Mouse (Mus musculus) urinary bladder, postnatal 25 days (tissue): ENCODE results near the gene Usp21.

ENCODE experiments used
- DNase-seq: peaks from one replicate; pipeline ENCODE4 v3.0.0; 2022; ENCODE audit warnings: low spot score

The Usp21 gene

DNA sequence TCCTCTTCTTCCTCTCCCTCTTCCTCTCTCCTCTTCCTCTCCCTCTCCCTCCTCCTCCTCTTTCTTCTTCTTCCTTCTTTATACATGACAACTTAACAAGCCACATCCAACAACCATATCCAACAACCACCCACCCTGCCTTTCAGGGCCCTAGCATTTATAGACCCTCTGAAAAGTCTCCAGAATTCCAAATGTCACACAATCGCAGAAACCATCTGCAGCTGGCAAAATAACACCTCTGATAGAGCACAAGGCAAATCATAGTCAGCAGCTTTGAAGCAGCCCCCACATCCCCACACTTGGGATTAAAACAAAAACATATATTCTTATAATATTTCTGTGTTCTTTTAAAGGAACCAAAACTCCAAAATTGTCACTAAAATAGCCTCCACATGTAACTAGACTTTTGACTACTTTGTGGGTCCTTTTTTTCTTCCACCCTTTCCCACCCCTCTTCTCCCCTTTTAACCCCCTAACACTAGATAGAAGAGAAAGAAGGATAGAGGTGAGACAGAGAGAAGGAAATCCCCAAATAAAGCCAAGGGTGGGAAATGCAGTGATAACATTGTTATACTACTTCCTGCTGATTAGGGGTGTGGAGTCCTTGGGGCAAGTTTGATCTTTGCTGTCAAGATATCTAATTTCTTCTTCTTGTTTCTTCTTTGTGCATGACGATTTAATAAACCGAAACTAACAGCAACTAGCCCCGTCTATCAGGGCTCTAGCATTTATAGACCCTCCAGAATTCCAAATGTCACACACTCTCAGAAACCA, 21.6 kb downstream of the Usp21 start:
- no peak for DNase-seq

DNA sequence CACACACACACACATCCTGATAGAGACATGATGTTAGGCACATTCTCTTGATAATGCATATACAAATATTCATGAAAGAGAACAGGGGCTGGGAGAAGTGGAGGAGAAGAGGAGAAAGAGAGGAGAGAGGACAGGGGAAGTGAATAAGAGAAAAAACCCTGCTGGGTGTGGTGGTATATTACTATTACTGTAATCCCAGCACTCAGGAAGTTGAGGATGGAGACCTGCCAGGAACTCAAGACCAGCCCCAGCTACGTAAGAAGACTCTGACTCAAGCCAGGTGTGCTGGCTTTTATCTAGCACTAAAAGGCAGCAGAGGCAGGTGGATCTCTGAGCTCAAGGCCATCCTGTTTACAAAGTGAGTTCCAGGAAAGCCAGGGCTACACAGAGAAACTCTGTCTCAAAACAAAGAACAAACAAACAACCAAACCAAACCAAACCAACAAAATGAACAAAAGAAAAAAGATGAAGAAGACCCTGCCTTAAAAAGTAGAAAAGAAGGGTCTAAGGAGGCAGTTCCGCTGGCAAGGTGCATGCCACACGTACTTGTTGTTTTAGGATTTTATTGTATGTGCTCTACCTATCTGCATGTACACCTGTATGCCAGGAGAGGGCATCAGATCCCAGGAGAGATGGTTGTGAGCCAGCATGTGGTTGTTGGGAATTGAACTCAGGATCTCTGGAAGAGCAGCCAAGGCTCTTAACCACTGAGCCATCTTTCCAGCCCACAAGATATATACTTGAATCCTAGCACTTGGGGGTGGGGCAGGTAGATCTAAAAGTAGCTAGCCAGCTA, 23.9 kb downstream of the Usp21 start:
- no peak for DNase-seq

DNA sequence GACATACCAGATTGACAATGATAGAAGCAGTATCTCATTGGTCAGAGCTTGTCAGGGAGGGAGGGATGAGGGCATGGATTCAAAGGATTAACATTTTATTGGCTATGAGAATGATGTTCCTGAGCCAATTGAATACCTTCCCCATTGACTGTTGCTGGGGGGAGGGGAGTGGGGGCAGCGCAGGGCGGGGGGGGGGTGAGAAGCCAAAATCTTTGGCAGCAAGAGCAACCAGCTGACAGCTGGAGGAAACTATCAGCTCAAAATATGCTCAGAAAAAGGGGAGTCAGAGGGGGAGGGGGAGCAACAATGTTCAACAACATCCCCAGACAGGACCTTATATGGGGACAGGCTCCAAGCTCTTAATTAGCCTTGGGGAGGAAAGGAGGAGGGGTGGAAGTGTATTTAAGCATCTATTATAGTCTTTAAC, 24.6 kb downstream of the Usp21 start:
- no peak for DNase-seq

DNA sequence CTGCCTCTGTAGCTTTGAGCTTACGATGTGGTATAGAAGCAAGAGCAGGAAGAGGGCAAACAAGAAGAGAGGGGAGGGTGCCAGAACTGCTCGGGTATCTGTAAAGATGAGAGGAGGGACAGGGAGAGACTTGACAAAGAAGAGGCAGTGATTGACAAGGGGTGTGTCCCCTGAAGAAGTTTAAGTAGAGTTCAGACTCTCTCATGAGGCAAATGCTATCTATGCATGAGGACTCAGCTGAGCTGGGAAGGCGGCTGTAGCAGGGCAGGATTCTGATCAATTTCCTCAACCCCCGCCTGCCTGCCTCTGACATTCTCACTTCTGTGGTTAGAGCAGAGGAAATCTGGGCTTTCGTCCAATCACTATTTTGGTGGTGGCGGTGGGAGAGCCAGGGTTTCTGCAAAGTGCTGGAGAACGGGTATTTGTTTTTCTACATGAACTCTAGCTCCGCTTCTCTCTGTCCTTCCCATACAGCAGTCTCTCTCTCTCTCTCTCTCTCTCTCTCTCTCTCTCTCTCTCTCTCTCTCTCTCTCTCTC, 25.1 kb downstream of the Usp21 start:
- DNase-seq: no peak

DNA sequence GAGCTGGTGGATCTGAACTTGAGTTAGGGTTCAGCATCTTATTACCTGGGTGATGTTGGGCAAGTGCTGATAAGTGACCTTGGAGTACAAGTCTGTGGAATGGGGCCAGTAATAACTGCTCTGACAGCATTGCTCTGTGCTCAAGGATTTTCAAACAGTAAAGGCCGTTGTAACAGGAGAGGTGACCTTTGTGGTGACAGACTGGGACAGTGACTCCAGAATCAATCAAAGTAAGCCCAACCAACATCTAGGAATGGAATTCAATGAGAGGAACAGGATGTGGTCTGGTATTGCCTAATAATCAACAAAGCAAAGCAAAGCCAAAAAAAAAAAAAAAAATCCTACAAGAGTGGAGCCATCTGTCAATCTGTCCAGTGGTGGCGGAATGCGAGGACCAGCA, 27.5 kb downstream of the Usp21 start:
- DNase-seq: no peak

DNA sequence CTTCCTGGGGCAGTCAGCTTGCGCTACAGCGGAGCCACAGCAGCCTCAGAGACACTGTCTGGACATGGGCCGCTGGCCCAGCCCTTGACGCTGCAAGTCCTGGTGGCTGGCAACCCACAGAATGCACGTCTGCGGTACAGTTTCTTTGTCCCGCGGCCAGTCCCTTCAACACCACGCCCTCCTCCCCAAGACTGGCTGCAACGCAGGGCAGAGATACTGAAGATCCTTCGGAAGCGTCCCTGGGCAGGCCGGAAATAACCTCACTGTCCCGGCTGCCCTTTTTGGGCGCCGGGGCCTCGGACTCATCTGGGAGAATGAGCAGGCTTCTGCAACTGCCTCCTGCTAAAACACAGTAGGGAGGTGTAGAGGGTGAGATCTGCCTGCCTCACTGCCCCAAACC, 28.9 kb downstream of the Usp21 start:
- DNase-seq: no peak

DNA sequence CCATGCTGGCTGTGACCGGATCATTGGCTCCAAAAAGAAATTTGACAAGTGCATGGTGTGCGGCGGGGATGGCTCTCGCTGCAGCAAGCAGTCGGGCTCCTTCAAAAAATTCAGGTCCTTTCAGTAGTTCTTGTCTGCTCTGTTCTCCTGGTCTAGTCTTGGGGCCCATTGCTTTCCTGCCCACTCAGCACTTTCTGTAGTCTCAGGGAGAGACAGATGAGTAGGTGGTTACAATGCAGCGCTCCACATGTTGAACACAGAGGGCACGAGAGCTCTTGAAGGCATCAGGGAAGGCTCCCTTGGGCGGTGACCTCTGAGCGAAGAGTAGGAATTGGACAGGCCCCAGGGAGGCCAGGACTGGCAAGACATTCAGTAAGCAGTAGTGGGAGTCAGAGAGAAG, 30.0 kb downstream of the Usp21 start:
- DNase-seq: no peak

DNA sequence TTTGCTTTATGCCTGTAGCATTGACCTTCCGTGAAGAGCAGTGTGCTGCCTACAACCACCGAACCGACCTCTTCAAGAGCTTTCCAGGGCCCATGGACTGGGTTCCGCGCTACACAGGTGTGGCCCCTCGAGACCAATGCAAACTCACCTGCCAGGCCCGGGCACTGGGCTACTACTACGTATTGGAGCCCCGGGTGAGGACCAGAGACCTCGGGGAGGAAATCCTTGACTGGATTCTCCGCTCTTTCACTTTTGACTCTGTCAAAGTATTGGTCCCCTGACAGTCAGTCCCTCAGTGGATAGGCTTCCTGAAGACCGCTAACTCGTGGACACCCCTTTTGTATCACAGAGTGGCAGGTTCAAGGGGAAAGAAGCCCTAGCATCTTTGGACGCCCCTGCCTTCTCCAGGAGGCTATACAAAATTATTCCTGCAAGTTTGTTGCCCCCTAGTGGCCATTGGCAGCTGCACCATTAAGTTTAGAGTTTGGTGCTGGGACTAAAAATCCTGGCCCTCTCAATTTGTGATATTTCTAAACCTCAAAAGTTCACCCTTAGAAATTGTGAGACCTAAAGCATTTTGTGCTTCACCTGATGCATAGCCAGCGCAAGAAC, 30.7 kb downstream of the Usp21 start:
- peak; percentile 48 for DNase-seq

DNA sequence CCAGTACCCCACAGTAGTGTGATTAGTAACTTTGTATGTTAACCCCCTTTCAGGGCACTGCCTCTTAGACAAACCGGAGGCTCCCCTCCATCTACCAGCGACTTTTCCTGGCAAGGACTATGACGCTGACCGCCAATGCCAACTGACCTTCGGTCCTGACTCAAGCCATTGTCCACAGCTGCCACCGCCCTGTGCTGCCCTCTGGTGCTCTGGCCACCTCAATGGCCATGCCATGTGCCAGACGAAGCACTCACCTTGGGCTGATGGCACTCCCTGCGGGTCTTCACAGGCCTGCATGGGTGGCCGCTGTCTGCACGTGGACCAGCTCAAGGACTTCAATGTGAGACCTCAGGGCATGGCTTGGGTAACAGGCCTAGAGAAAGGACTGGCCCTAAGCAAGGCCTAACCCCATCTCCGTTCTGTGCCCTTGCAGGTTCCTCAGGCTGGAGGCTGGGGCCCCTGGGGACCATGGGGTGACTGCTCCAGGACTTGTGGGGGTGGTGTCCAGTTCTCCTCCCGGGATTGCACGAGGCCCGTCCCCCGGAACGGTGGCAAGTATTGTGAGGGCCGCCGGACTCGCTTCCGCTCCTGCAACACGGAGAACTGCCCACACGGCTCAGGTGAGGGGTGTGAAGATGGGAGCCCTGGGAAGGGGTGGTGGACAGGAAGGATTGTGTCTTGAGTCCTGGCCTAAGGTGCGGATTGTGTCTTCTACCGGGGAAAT, 31.5 kb downstream of the Usp21 start:
- DNase-seq: no peak

DNA sequence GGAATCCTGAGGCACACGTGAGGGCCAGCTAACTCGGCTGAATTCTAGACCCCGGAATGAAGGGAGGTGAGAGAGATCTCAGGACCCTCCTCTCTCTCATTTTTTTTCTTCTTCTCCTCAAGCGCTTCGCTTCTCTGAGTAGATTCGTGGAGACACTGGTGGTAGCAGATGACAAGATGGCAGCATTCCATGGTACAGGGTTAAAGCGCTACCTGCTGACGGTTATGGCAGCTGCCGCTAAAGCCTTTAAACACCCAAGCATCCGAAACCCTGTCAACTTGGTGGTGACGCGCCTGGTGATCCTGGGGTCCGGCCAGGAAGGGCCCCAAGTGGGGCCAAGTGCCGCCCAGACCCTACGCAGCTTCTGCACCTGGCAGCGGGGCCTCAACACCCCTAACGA, 35.4 kb downstream of the Usp21 start:
- no peak for DNase-seq

DNA sequence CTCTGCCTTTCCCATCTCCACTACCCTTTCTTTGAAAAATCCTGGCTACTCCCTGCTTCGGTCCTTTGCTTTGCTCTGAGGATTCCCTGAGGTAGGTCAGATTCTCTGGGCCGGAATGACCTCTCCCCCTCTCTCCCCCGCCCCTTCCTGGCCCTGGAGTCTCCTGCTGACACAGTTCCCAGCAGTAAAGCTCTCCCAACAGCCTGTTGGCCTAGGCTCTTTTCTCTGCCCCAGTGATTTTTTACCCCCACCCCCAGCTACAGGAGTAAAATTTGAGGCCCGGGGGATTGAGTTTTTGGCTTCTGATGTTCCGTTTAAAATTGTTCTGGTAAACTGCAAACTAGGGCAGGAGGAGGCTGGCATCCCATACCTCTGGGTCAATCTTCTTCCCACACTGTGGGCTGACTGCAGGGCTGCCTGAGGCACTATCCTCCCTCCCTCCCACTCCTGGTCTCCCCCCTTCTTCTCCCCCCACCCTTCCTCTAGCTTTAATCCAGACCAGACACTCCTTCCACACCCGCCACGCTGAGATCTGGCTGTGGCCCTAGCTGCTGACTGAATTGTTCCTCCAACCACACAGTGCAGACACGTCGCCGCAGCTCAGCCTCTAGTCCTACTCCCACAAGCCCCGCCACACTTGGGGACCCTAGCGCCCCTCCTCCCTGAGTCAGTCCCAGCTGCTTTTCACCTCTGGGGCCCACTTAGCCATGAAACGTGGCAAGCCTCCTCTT, 36.0 kb downstream of the Usp21 start:
- no peak for DNase-seq

DNA sequence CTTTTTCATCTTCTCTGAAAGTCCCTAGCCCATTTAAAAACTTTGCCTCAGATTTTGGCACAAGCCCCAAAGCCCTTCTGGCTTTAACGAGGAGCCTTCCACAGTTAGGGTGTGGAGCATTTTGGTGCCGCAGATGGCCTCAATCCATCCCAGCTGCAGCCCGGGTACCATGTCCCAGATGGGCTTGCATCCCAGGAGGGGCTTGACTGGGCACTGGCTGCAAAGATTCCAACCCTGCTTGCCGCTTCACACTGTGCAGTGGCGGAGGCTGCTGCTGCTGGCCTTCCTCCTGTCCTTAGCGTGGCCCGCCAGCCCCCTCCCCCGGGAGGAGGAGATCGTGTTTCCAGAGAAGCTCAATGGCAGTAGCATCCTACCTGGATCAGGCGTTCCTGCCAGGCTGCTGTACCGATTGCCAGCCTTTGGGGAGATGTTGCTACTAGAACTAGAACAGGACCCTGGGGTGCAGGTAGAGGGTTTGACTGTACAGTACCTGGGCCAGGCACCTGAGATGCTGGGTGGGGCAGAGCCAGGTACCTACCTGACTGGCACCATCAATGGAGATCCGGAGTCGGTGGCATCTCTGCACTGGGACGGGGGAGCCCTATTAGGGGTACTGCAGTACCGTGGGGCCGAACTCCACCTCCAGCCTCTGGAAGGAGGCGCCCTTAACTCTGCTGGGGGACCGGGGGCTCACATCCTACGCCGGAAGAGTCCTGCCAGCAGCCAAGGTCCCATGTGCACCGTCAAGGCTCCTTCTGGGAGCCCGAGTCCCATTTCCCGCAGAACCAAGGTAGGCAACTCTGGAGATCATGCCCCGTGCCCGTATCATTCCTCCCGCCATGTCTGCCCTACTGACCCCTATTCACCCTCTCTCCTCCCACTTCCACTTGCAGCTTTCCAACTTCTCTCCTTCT, 36.9 kb downstream of the Usp21 start, which contains the start of gene Ndufs2:
Gene Ndufs2 (minus strand): TSS at position 709 of the 914 bp plus-strand sequence.
- DNase-seq: no peak

DNA sequence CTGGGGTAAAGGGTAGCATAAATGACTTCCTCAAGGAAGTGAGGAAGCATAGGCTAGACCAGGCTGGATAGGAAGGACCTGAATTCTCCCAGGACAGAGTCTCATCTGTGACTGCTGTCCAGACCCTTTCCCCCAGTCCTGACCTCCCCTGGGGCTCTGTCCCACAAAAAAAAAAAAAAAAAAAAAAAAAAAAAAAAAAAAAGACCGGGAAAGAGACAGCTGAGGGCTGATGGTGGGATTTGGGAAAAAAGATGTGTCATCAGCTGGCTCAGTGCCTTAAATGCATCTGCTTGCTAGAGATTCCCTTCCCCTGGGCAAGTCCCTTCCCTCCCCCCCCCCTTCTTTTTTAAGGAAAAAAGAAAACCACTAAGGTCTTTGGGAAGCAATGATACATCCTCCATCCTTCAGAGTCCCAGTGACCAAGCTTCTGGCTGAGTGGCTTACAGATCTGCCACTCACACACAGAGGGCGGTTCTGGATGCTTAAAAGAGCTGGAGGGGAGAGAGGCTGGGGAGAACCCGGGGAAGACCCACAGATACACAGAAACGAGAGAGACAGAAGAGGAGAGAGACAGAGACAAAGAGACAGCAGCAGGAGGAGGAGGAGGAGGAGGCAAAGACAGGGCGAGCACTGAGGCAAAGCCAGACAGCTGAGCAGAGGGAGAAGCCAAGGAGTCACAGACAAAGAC, 37.7 kb downstream of the Usp21 start, which contains the start of gene Adamts4:
Gene Adamts4 (plus strand): TSS at position 509 of the 688 bp plus-strand sequence.
- DNase-seq: no peak

DNA sequence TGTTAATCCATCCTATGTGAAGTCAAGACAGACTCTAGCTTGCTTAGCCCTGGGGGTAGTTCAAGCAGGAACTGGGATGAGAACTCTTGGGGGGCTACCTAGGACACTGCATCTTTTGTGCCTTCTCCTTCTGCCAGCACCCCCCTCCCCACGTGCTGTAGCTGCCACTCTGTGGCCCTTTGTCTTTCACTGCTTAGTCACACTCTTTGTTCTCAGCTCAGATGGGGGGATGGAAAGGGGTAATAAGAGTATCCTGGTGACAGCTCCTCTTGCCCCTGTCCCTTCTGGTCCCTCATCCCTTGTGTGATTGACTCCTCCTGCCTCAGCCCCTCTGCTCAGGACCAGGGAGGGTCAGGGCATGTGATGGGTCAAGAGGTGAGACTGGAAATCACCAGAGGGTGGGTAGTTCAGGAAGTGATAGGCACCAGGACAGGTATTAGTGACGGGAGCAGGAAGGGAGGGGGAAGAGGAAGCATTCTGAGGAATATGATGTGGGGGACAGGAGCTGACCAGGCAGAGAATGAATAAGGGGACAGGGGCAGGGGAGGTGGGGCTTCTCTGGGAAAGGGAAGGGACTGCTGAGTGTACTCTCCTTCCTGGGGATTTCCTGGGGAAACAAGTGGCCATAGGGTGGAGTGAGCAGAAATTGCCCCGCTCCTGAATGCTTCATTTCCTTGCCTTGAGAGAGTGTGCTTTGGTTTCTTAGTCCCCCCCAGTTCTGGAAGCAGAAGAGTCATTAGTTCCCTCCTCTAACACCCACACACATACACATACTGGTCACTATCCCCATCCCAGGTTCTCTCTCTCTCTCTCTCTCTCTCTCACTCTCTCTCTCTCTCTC, 39.2 kb downstream of the Usp21 start:
- no peak for DNase-seq

DNA sequence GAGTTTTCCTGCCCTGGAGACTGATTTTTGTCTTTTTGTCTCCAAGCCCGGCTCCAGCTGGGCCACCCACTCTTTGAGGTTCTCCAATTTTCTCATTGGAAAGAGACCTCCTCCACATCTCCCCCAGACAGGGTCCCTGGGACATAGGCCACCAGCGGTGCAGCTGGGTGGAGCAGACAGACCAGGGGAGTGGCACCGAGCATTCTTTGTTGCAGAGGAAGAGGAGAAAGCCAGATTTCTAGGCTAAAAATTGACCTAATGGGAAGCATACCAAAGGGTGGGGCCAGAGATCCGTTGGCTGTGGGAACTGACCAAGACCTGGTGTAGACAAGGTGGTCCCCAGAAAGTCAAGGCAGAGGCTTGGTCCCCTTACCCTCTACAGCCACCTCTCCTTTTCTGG, 39.9 kb downstream of the Usp21 start:
- no peak for DNase-seq

DNA sequence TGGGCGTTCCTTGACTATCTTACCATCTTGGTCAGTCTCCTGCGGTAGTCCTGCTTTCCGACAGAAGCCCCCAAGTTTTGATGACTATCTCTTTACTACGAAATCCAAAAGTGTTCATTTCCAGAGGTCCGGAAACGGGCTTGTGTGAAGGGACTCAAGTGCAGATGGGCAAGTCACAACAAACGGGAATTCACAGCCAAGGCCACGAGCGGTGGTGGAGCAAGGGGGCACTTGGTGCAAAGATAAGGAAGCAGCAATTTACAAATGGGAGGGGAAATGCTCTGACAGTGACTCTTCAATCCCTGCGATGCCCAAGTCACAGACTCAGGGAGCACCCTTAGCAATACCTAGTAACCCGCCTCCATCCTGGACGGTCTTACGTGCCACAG, 40.3 kb downstream of the Usp21 start:
- DNase-seq: no peak

DNA sequence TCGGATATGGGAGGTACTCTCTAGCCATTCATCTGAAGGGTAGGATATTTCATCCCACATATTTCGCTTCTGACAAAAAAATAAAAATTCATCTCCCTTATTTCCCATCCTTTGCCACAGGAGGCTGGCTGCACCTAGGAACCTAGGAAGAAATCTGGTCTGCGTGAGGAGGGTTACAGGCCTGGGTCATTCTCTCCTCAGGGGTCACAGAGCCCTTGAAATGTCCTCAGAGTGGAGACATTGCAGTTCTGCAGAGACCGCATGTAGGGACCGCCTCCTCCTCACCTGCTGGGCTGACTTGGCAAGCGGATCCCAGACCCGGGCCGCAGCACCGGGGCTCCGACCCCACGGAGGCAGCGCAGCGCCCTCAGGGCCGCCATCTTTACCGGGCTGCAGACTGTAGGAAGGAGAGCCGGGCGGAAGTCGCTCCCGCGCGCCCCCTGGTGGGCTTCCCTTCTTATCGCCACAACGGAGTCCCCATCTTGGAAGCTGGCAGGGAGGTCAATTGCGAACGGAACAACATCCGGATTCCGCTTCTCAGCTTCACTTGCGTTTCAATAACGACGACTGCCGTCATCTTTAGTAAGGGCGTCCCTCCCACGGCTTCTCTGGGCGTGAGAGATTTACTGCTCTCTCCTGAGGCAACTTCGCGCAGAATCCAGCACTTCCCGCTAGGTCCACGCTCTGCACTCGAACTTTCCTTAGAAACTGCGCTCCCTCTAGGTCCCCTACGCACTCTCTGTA, 40.9 kb downstream of the Usp21 start:
- DNase-seq: peak; percentile 92

DNA sequence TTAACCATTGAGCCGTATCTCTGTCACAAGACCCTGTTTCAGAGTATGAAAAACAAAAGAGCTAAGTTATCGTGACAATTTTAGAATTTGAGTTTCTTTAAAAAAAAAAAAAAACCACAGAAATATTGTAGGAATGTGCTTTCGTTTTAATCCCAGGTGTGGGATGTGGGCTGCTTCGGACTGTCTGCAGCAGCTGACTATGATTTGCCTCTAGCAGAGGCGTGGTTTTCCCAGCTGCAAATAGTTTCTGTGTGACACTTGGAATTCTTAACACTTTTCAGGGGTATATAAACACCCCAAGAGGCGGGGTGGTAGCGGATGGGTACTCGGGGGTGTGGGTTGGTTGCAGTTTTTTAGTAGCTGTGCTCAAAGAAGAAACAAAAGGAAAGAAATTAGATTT, 42.4 kb downstream of the Usp21 start:
- no peak for DNase-seq
